Mouse (Mus musculus) urinary bladder, postnatal 36 days (tissue): ENCODE data around the gene Krtap19-9b.

Source experiments
- DNase-seq, 2 experiments: peaks; one replicate each; pipeline ENCODE4 v3.0.0; 2022; ENCODE audit warnings: low spot score in 2 of 2, mixed read lengths in 1 of 2

Krtap19-9b gene

DNA sequence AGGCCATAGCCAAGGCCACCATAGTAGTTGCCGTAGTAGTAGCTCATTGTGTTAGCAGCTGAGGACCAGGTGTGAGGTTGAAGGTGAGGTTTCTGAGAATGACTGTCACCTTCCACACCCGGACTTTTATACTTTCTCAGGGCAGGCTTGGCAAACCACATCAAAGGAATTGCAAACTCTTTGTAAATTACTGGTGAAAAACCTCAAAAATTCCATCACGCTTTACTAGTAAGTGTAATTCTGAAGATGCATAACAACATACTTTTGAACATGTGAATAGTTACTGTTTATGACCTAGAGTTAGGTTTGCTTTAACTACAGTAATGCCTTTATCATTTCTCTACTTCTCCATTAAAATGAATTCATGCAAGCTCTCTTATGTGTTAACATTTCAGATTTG is at the start of gene Krtap19-9b:
Gene Krtap19-9b, minus strand, starts transcription at position 101 of the 400 bp plus-strand sequence.
- DNase-seq, result no peak

DNA sequence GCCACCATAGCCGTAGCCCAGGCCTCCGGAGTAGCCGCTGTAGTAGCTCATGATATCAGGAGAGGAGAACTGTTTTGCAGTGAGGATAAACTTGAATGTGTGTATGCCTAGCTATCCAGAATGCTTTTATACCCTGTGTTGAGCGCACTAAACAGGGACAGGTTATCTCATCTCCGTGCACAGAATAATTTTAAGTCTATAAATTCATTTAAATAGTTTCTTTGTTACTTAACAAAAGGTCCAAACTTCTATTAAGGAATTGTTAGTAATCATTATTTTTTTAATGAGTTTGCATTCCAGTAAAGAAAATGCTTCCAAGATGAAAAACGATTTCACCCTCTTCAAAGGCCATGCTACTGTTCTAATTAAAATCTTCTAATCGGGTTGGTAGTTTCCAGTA is 30.7 kb upstream of the Krtap19-9b start, which contains the start of gene Krtap16-3:
Gene Krtap16-3, minus strand, starts transcription at position 101 of the 400 bp plus-strand sequence.
- DNase-seq, result no peak

DNA sequence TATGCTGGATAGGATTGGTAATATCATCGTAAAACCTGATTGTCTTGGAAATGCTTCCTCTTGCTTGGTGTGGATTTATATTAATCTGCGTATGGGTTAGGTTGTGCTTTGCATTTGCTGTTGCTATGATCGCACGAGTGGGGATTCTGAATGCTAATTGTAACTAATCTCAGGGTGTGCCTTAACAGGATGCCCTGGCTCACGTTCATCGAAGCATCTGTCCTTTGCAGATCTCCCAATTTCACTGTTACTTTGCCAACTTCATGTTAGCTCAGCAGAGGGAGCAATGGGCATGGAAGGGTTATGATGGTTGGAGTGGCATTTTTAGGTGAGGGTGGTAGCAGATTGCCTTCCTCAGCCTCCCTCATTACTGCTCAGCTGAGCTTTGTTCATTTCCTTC is 9.0 kb upstream of the Krtap19-9b start:
- no peak for DNase-seq

DNA sequence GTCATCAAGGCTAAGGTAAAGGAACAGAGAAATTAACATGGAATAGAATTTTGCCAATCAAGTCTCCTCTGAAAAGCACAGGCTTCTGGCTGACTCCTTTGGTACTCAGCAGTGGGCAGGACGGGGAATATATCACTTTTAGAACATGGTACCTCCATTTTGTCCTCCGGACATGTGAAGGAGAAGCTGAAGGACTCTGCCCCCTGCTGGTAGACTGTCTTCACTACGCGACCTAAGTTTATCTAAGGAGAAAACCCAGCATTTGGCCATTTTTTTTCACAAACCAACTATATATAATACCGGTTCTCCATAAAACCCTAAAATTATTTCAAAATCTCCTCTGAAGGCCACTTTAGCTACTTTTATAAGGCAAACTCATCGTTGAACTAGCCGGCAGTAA is 6.2 kb upstream of the Krtap19-9b start:
- no peak for DNase-seq

GRCm38 (mm10) chr16:88896357-88896756 is 35.7 kb downstream of the Krtap19-9b start, which contains the start of gene Krtap19-5:
Gene Krtap19-5 (minus strand): TSS chr16:88896457.
- DNase-seq, result no peak

DNA sequence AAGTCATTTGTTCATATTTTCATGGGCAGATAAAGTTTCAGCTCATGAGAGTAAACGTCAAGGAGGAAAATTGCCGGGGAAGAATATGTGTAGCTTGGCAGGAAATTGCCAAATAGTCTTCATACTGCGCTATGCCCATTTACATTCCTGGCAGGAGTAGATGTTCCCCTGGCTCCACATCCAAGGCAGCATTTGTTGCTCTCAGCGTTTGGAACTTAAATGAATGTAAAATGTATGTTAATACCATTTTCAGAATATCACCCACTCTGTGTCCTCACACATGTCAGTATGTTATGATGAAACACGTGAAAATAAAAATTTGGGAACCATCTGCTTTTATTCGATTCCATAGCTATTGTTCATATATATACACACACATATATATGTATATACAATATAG is 45.2 kb downstream of the Krtap19-9b start:
- no peak for DNase-seq

DNA sequence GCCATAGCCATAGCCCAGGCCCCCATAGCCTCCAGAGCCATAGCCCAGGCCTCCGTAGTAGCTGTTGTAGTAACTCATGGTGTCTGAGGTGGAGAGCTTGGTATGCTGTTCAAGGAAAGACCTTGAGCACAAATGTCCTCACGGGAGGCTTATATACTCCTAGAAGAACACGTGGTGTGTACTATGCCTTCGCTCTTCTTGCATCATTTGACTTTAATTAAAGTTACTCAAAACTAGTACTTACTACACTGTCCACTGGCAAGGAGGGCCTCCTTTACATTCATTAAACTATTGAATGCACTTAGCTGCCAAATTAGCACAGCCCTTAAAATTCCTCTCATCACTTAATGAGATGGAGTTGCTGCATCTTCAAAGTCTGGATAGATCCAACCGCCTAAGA is 47.1 kb downstream of the Krtap19-9b start, which contains the start of gene Krtap19-4:
Gene Krtap19-4, minus strand, starts transcription at position 101 of the 400 bp plus-strand sequence.
- no peak for DNase-seq
